Mouse (Mus musculus) cerebellum, postnatal 10 days (tissue): ENCODE data around the gene Hivep2.

Source experiments
- DNase-seq, 2 experiments: peaks; one replicate each; pipeline ENCODE4 v3.0.0; 2021; ENCODE audit warnings: mixed read lengths in 2 of 2

Gene Hivep2

DNA sequence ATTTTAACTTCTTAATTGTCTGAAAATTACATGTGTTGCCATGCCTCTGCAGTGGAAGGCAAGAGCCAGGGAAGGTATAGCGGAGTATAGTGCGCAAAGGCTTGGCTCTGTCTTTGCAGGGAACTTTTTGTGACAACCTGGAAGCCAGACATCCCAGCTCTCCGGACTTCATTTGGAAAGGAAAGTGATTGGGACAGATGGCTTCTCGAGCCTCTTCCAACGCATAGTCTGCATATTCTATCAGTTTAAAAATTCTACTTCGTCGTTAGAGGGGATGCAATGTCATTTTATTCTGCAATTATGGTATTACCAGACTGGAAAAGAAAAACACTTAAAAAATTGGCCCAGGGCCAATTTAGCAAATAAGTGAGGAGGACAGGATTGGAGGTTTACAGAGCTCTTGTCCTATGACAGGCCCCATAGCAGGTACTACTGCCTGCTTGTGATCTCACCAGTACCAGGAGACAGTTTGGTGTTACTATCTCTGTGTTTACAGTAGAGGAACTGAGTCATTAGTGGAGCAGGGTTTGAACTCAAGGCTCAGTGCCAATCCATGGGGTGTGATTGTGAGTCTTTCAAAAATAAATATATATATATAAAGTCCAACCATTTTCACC is 7.8 kb downstream of the Hivep2 start:
- peak; percentile 26 to 38 for DNase-seq

GRCm38 (mm10) chr10:13974472-13974871 is 8.6 kb downstream of the Hivep2 start:
- DNase-seq, result peak in 1 of 2 experiments; percentile 19

DNA sequence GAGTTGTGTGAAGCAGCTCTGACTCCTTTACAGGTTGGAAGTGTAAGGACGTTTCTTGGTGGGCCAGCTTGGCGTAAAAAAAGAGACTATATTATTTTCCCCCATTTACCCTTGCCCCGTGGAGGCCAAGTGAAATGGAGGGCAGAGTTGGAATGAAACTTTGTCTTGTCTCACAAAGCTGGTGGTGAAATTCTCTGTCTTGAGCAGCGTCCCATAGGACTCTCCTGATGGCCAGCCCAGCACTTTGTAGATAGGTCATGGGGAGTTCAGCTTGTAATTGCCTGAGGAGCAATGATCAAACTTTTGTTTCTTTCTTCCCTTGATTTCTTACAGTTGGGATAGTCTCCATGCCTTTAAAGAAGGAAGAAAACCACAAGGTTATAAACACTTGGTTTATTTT is 10.0 kb downstream of the Hivep2 start:
- no peak for DNase-seq

GRCm38 (mm10) chr10:13976267-13976666 is 10.4 kb downstream of the Hivep2 start:
- DNase-seq, result no peak

DNA sequence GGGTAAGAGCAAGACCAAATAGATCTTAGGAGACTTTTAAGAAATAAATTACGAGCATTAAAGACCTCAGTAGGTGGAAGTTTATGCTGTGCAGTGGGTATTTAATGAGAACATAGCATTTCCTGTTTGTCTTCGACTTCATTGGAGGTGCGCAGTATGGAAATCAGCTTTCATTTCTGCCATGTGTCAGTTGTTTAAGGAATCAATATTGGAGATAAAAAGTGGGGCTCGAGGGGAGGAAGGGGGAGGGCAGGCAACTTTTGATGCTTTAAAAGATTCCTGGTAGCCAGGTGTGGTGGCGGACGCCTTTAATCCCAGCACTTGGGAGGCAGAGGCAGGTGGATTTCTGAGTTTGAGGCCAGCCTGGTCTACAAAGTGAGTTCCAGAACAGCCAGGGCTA is 16.4 kb downstream of the Hivep2 start:
- no peak for DNase-seq

DNA sequence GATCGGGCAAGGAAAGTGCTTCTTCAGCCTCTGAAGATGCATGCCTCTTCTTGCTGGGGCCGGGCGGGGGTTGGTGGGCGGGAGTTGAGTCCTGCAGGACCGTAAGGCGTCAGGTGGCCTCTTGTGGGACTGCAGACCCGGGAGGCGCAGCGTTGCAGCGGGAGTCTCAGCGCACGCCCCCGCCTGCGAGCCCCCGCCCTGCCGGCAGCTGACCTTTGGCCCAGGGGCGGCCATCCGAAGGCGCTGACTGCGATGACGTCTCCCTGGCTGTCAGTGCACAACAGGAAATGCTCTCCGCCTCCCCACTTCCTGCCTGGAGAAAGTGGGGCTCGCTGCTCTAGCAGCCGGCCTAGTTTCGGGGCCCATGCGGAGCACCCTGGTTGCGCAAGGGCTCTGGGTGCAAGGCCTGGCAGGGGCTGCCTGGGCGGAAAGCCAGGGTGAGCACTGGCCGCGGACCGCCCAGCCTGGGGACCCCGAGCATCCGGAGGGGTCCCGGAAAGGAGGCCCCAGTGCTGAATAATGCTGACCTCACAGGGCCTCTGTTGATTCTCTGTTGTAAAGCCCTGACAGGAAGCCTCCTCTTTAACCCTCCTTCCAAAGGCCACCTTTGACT is 17.0 kb downstream of the Hivep2 start:
- DNase-seq, result peak; percentile 53 to 56

DNA sequence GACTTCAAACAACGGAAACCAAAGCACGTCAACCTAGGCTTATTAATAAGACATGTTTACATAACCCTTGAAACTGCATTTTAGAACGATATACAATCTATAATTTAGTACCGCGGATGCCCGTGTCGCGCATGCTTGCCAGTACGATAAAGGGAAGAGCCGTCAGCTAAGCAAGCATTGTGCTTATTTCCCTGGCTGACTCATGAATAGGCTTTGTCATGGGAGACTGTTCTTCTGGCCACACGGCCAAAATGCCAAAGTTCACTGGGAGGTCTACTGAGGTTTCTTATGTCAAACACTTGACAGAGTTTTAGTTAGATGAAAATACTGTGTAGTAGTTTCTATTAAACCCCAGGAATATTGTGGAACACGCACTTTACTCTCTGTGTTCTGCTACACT is 17.8 kb downstream of the Hivep2 start:
- no peak for DNase-seq

DNA sequence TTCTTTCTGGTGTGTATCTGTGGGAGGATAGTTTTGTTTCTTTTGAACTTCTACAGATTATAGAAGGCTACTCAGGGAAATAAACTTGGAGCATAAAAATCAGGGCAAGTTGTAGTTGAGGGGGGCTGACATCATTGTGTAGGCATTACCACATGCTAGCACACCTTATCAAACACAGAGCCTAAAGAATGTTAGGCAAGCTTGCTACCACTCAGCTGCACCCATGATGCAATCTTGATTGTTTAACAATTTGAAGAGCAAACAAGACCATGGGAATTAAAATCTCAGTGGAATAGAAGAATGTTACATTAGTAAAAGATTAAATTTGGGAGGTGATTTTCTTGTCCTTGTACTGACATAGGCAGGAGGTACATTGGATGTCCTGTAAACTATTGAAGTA is 18.4 kb downstream of the Hivep2 start:
- DNase-seq, result no peak

GRCm38 (mm10) chr10:13986539-13986938 is 20.7 kb downstream of the Hivep2 start:
- DNase-seq, result no peak

- DNase-seq, result no peak
Measured at GRCm38 (mm10) chr10:13987336-13987735, 21.5 kb downstream of the Hivep2 start.

GRCm38 (mm10) chr10:13988280-13988679 is 22.4 kb downstream of the Hivep2 start:
- DNase-seq, result no peak

DNA sequence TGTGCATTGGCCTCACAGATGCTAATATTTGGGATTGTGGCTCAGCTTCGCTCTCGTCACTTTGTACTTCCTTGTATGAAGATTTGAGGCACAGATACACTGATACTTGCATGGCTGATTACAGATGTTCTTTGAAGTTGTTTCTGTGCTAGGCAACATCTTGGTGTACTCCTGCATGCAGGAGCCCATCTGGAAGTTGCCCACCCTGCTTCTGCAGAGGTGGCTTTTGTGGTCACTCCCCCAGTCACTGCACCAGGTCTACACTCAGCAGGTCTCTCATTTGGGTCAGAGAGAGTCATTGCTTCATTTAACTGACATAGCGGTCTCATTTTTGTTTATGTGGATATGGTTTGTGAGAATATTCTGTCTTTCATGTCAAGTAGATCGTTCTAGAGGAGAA is 22.9 kb downstream of the Hivep2 start:
- no peak for DNase-seq

GRCm38 (mm10) chr10:13990842-13991241 is 25.0 kb downstream of the Hivep2 start:
- DNase-seq, result peak in 1 of 2 experiments; percentile 18

DNA sequence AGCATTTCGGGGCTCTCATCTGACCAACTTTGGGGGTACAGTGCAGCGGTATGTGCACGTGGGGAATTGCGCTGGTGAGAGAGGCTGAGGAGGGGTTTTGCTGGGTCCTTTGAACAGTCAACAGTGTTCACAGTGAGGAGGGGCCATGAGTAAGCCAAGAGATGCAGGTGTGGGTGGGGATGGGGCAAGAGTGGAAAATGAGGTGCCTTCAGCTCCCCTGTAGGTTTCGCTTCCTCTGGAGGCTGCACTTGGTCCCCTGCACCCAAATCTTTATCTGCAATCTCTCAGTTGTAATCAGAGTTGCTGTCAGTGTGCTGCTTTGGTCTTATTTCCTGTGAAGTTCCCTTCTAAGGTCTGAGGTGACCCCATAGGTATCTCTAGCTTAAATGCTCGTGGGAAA is 27.5 kb downstream of the Hivep2 start:
- no peak for DNase-seq

DNA sequence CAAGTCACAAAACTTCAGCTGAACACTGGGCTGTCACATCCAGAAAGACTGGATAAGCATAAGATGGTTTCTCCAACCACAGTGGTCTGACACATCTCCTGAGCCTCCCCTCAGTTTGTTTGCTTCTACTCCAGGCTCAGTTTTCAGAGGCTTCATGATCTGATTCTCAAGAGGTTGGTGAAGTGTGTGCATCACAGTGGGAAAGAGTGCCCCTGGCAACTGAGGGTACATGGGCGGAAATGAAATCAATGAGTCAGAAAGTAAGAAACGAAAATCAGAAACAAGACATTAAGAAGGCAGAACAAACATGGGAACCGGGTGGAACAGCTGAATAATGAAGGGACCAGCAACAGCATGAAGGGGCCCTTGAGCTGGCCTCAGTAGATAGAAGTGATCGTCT is 31.5 kb downstream of the Hivep2 start:
- DNase-seq, result no peak

- no peak for DNase-seq
Measured at GRCm38 (mm10) chr10:14004769-14005517, 39.1 kb downstream of the Hivep2 start.

DNA sequence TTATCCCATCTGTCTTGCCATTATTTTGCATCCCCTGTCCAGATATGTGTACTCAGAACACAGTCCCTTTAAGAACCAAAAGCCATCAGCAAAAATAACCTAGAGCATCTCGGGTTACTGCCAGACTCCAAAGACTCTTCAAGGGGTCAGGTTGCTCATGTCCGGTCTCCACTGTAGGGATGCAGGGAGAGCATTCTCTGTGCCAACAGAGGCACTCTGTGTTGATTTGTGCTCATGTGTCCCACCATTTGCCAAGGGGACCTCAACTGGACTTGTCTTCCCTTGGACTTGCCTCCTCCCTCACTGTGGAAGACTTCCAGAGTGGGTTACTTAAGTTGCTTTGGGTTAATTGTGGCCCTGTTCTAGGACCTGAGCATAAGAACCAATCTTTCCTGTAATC is 43.8 kb downstream of the Hivep2 start:
- no peak for DNase-seq

DNA sequence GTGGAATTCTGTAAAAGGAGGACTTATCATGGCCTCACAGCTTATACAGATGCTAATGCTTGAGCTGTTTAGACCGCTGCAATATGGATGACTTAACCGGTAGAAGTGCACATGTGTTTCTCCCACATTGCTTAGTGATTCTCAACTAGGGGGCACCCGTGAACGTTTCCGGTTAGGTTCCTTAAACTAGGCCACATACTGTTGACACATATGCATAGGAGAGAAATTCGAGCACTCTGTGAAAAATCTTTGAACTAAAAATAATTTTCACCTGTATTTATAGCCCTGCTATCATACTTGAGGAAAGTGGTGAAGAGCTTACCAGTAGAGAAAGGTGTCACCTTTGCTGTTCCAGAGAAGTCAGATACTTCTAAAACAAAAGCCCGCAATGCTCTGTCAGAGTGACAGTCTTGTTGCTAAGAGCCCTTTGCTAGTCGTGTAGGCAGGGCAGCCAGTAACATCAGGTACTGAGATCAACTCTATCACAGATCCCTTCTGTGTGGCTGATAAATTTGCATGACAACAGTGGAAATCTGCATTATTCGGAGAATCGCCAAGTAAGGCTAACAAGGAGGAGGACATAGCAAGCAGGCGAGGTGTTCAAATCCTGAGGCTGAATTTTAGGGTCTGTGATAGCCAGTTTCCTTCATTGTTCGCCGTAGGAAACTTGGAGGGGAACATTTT is 50.6 kb downstream of the Hivep2 start:
- no peak for DNase-seq

- no peak for DNase-seq
Measured at GRCm38 (mm10) chr10:14017338-14017737, 51.5 kb downstream of the Hivep2 start.

DNA sequence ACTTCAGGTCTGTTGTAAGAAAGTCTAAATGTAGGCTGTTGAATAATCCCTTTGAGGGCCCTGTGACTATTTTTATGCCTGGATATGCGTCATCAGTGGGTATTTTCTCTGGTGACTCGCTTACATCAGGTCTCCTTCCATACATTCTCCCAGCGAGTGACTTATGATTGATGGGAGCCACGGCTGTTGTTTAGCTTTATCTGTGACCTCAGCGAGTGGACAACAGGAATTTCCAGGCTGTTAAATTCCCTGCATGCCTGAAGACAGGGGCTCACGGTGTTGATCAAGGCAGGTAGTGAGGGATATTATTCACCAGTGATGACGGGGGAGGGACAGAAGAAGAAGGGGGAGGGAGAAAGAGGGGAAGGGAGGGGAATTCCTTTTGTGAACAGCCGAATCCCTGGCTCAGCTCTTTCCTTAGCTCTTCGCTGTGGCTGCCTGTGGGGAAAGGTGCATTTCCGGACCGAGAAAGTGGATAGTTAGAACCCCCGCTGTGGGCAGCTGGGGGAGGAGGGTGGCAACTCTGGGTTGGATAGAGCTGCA is 52.0 kb downstream of the Hivep2 start:
- DNase-seq, result peak; percentile 30 to 37

- no peak for DNase-seq
Measured at GRCm38 (mm10) chr10:14018672-14019071, 52.8 kb downstream of the Hivep2 start.

GRCm38 (mm10) chr10:14019198-14019597 is 53.3 kb downstream of the Hivep2 start:
- DNase-seq, result no peak

DNA sequence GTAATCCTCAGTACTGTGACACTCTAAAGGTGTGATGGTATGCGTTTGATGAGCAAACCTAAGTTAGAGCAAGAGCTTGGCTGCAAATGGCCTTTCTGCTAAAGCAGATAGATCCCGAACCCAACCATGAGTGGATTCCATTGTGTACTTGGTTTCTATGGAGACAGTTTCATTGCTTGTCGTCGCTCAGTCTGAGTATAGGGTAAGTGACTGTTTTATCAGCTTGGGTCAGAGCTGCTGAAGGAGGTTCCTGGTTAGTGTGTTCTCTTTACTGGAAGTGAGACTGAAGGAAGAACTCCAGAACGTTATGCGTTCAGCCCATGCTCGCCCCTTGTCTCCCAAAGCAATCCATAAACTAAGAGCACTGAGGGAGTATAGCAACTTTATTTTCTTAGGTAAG is 54.4 kb downstream of the Hivep2 start:
- DNase-seq, result no peak
